Mouse (Mus musculus): ENCODE results near the gene Nwd1.

Gene Nwd1

DNA sequence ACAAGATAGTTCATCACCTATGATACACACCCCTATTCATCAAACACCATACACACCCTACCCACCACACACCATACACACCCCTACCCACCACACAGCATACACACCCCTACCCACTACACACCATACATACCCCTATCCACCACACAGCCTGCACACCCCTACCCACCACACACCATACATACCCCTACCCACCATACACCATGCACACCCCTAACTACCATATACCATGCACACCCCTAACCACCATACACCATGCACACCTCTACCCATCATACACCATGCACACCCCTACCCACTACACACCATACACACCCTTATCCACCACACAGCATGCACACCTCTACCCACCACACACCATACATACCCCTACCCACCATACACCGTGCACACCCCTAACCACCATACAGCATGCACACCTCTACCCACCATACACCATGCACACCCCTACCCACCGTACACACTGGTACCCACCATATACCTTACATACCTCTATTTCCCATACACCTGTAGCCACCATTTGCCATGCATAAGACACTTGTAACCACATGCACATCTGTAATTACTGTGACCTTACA lies 51.9 kb downstream of the Nwd1 start:
- intact Hi-C loops (cut with DNase I) = no loop called here

- intact Hi-C loops (cut with DNase I) = no loop called here
These were observed 66.1 kb downstream of the Nwd1 start for GRCm38 (mm10) chr8:72712569-72712968.

- intact Hi-C loops (cut with DNase I) = no loop called here
These were observed 70.1 kb downstream of the Nwd1 start for GRCm38 (mm10) chr8:72716594-72716993.

DNA sequence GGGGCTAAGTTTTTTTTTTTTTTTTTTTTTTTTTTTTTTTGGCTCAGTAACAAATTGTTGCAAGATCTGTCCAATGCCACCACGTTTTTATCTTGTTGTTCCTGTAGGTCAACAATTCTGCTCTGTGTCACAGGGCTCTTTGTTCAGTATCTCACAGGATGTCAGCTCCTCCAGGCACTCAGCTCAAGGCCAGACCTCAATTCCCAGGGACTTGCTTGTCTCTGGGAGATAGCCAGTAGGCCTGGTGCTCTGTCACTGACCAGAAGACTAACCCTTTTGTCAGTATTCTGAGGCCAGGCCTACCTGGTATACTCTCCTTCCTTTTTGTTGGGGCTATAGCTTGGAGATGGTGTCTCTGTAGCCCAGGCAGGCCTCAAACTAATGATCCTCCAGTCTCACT lies 74.0 kb downstream of the Nwd1 start:
- intact Hi-C loops (cut with DNase I) = no loop called here

- intact Hi-C loops (cut with DNase I) = no loop called here
These were observed 76.5 kb downstream of the Nwd1 start, which contains the start of gene Sin3b for GRCm38 (mm10) chr8:72722769-72723650. Gene Sin3b (plus strand): TSS chr8:72723285.

- intact Hi-C loops (cut with DNase I) = no loop called here
These were observed 77.1 kb downstream of the Nwd1 start for GRCm38 (mm10) chr8:72723651-72724001.

DNA sequence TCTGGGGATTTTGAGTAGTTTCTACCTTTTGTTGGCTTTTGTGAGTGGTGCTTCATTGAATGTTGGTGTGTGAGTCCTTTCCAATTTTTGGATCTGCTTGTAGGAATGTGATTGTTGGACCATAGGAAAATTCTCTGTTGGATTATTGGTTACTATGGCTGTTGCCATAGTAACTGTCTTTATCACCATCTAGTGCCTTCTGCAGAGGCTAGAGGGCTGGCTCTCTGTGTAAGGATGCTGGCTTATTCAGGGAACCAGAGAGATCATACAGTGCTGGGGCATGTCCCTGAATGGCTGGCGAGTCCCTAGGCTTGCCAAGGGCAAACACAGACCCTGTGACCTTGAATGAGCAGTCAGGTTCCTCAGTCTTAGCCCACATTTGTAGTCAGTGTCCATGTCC lies 82.1 kb downstream of the Nwd1 start:
- intact Hi-C loops (cut with DNase I) = no loop called here

- intact Hi-C loops (cut with DNase I) = no loop called here
These were observed 88.5 kb downstream of the Nwd1 start for GRCm38 (mm10) chr8:72735001-72735400.

DNA sequence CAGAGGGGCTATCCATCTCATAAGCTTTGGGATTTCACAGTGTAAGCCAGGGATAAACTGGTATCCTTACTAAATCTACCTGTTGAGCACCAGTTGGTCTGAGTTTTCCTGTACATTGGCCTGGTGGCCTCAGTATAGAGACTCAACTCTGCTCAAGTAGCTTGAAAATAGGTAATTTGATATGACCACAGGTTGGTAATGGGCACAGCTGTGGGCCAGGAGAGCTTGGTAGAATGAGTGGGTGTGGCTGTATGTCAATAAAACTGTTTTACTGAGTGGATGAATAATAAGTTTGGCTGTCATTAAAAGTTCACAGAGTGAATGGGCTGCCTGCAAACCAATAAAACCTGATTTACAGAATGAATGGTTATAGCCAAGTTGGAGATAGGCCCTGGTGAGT lies 90.4 kb downstream of the Nwd1 start:
- intact Hi-C loops (cut with DNase I) = no loop called here

DNA sequence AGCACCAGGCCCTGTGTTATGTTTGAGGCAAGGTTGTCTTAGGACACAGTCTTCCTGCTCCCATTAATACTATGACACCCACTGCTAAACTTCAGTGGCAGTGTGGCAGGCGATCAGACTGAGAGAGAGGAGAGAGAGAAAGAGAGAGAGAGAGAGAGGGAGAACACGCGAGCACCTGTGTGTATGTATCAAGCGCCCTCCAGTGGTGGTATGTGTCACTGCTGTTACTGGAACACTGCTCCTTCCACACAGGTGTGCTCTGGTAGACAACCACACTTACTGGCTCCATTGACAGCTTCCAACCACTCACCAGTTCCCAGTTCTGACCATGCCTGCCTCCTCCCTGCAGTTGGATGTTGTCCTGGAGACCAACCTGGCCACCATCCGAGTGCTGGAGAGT lies 99.5 kb downstream of the Nwd1 start:
- intact Hi-C loops (cut with DNase I) = loop anchor here (1.0 kb wide), 1 partner anchor 66 kb away; no protein-coding TSS in a partner anchor

GRCm38 (mm10) chr8:72749846-72750245 lies 103.3 kb downstream of the Nwd1 start:
- intact Hi-C loops (cut with DNase I) = no loop called here

DNA sequence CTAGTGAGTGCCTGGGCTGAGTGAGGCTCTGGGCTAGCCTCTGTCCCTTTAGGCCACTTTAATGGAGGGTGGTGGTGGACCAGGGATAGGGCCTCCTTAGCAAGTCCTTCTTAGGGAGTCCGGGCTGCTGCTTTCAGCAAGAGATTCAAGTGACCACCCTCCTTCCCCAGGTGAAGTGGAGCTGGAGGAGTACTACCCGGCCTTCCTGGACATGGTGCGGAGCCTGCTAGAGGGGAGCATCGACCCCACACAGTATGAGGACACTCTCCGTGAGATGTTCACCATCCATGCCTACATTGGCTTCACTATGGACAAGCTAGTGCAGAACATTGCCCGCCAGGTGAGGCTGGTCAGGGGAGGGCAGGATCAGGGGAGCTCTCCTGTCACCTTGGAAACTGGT lies 103.8 kb downstream of the Nwd1 start:
- intact Hi-C loops (cut with DNase I) = no loop called here

DNA sequence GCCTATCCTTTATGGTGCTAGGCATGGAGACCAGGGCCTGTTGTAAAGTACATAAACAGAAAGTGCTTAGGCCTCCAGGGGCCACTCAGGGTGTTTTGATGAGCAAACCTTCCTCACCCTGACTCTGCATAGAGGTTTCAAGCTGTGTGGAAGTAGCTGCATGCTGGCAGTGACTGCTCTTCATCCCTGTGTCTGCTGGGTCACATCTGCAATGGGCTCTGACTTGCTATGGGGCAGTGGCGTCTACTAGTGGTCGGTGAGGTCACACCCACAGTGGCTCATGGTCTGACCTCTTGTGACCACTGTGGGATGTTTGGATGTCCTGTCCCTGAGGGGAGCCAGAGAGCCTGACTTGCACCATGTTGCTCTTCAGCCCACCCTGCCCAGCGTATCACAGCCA lies 104.6 kb downstream of the Nwd1 start:
- intact Hi-C loops (cut with DNase I) = no loop called here

- intact Hi-C loops (cut with DNase I) = no loop called here
These were observed 105.8 kb downstream of the Nwd1 start for GRCm38 (mm10) chr8:72752289-72752688.

- intact Hi-C loops (cut with DNase I) = no loop called here
These were observed 106.7 kb downstream of the Nwd1 start for GRCm38 (mm10) chr8:72753165-72753564.

GRCm38 (mm10) chr8:72753781-72754180 lies 107.3 kb downstream of the Nwd1 start:
- intact Hi-C loops (cut with DNase I) = no loop called here

GRCm38 (mm10) chr8:72756031-72756430 lies 109.5 kb downstream of the Nwd1 start:
- intact Hi-C loops (cut with DNase I) = no loop called here

- intact Hi-C loops (cut with DNase I) = no loop called here
These were observed 110.4 kb downstream of the Nwd1 start for GRCm38 (mm10) chr8:72756771-72757390.

- intact Hi-C loops (cut with DNase I) = no loop called here
These were observed 111.1 kb downstream of the Nwd1 start for GRCm38 (mm10) chr8:72757426-72758195.

- intact Hi-C loops (cut with DNase I) = no loop called here
These were observed 111.8 kb downstream of the Nwd1 start for GRCm38 (mm10) chr8:72758310-72758709.

DNA sequence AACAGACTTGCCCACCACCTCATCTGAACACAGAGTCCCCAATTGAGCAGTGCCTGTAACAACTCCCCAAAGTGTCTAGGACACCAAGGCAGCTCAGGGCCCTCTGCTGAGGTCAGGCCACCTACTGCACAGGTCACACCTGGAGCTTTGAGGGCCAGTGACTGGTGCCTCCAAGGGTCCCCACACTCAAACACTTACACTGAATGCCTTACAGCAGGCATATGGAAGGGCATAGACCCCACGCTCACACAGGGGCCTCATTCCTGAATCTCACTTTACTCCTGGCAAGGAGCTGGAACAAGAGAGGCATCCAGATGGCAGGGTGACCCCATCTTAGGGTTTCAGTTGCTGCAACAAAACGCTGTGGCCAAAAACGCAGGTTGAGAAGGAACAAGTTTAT lies 113.7 kb downstream of the Nwd1 start:
- intact Hi-C loops (cut with DNase I) = no loop called here
